Mouse (Mus musculus) intestine, embryonic 14.5 days (tissue): ENCODE results near the gene Cspg4. TPM values are rescaled to one million over a fixed set of nuclear protein-coding genes. Genes with fewer than 3 reads are reported as not detected.

Source experiments
- ATAC-seq: fragments of 200-750 bp; cut with Nextera tagmentation; replicated peaks from 2 replicates; pipeline ENCODE4 v1.8.0; 2017; ENCODE audit warnings: low read depth, moderate number of reproducible peaks, moderate TSS enrichment, moderate library complexity; ENCODE audit not compliant: low FRiP score, low TSS enrichment
- DNase-seq: peaks from one replicate; pipeline ENCODE4 v3.0.0-alpha.2; 2018; ENCODE audit warnings: low spot score
- H3K27ac ChIP-seq: fragments of 300-500 bp; sonication (generic); 2 replicates; pipeline ENCODE4 v1.5.1; 2014; ENCODE audit warnings: low read depth, mild to moderate bottlenecking, control low read depth
- H3K27me3 ChIP-seq: fragments of 300-500 bp; sonication (generic); replicated peaks from 2 replicates; pipeline ENCODE4 v1.6.1; 2014; ENCODE audit warnings: low read length, control low read depth; ENCODE audit not compliant: control insufficient read depth, insufficient read depth
- H3K36me3 ChIP-seq: fragments of 300-500 bp; sonication (generic); 2 replicates; pipeline ENCODE4 v1.6.1; 2014; ENCODE audit warnings: low read length, control low read depth; ENCODE audit not compliant: control insufficient read depth, insufficient read depth
- H3K4me1 ChIP-seq: fragments of 300-500 bp; sonication (generic); replicated peaks from 2 replicates; pipeline ENCODE4 v1.6.1; 2014; ENCODE audit warnings: low read length, control low read depth, mixed read lengths; ENCODE audit not compliant: control insufficient read depth, insufficient read depth
- H3K4me2 ChIP-seq: fragments of 300-500 bp; sonication (generic); 2 replicates; pipeline ENCODE4 v1.6.1; 2014; ENCODE audit warnings: low read length
- H3K4me3 ChIP-seq: fragments of 300-500 bp; sonication (generic); 2 replicates; pipeline ENCODE4 v1.5.1; 2014; ENCODE audit warnings: low read depth, low read length, control low read depth, mixed read lengths
- H3K9ac ChIP-seq: fragments of 300-500 bp; sonication (generic); 2 replicates; pipeline ENCODE4 v1.6.1; 2014; ENCODE audit warnings: mild to moderate bottlenecking, low read length
- H3K9me3 ChIP-seq: fragments of 300-500 bp; sonication (generic); 2 replicates; pipeline ENCODE4 v1.6.1; 2016; ENCODE audit warnings: low read length, control low read depth; ENCODE audit not compliant: control insufficient read depth
- WGBS: fragments of 180-500 bp; shearing (Covaris S2); extraction: QIAGEN DNeasy Blood & Tissue Kit; methylation state at CpG from one replicate; pipeline ENCODE4 v1.1.7; 2014; 5-methylcytosine and 5-hydroxymethylcytosine counted together
- polyA plus RNA-seq: library from polyadenylated mRNA; unstranded; fragments of >200 nt; fragmentation: Nextera tagmentation; extraction: Ambion mirVana; gene quantifications from 2 replicates; pipeline ENCODE4 v1.2.1, GENCODE M21; 2014

Gene Cspg4
- polyA plus RNA-seq, 1 experiment from 2014 or later, result 17.6 TPM

- H3K9me3 ChIP-seq, result no peaks in the 10 kb centered on the region
- H3K4me3 ChIP-seq, result 0 out of 2 replicates have a peak overlapping the region, but pooled peaks have one; percentile 6
- no peaks in the 10 kb centered on the region for H3K27me3 ChIP-seq
- peaks cover 4% of the 10 kb centered on the region; the same call in 1 of the 2 replicates for H3K36me3 ChIP-seq
- 26% methylated on average over 6 of the region's 6 CpGs for WGBS
- no peak overlapping the region for H3K9ac ChIP-seq
- DNase-seq, result peak; percentile 80
- peak overlapping the region; percentile 67 for H3K4me2 ChIP-seq
- peaks cover 89% of the 10 kb centered on the region for H3K4me1 ChIP-seq
- ATAC-seq, result peak; percentile 62; the same call in 1 of the 2 replicates
- peak overlapping the region; percentile 66 for H3K27ac ChIP-seq
These were observed 3.5 kb downstream of the Cspg4 start for GRCm38 (mm10) chr9:56868292-56868691.

GRCm38 (mm10) chr9:56869552-56869951, 4.7 kb downstream of the Cspg4 start:
- DNase-seq (no peak), ATAC-seq (no peak)
- H3K36me3 ChIP-seq, result peaks cover 4% of the 10 kb centered on the region; the same call in 1 of the 2 replicates
- peaks cover 83% of the 10 kb centered on the region for H3K4me1 ChIP-seq
- H3K9me3 ChIP-seq, result no peaks in the 10 kb centered on the region
- H3K27me3 ChIP-seq, result no peaks in the 10 kb centered on the region
- H3K4me2 ChIP-seq, result no peak overlapping the region
- WGBS, result 67% methylated on average over 13 of the region's 13 CpGs
- no peak overlapping the region for H3K27ac ChIP-seq
- no peak overlapping the region for H3K4me3 ChIP-seq
- no peak overlapping the region for H3K9ac ChIP-seq

GRCm38 (mm10) chr9:56870778-56871177, 5.9 kb downstream of the Cspg4 start:
- WGBS, result 48% methylated on average over 10 of the region's 10 CpGs
- H3K4me2 ChIP-seq, result peak overlapping the region; percentile 3; the same call in 1 of the 2 replicates
- peaks cover 78% of the 10 kb centered on the region for H3K4me1 ChIP-seq
- H3K36me3 ChIP-seq, result peaks cover 4% of the 10 kb centered on the region; the same call in 1 of the 2 replicates
- no peaks in the 10 kb centered on the region for H3K9me3 ChIP-seq
- peak overlapping the region; percentile 57 for H3K27ac ChIP-seq
- no peaks in the 10 kb centered on the region for H3K27me3 ChIP-seq
- DNase-seq (no peak), ATAC-seq (no peak)
- H3K4me3 ChIP-seq, result no peak overlapping the region
- H3K9ac ChIP-seq, result no peak overlapping the region

- Histone ChIP-seq H3K36me3 (peaks cover 4% of the 10 kb centered on the region; the same call in 1 of the 2 replicates), H3K4me2 (peak overlapping the region; percentile 3; the same call in 1 of the 2 replicates), H3K4me1 (peaks cover 78% of the 10 kb centered on the region), H3K9me3 (no peaks in the 10 kb centered on the region), H3K9ac (no peak overlapping the region), H3K4me3 (no peak overlapping the region), H3K27ac (peak overlapping the region; percentile 57), H3K27me3 (no peaks in the 10 kb centered on the region)
- 25% methylated on average over 5 of the region's 5 CpGs for WGBS
- peak; percentile 30; the same call in 1 of the 2 replicates for ATAC-seq
- no peak for DNase-seq
These were observed 6.4 kb downstream of the Cspg4 start for GRCm38 (mm10) chr9:56871191-56871590.

GRCm38 (mm10) chr9:56872105-56872903, 7.5 kb downstream of the Cspg4 start:
- DNase-seq, result no peak
- Histone ChIP-seq H3K4me3 (no peak overlapping the region), H3K27me3 (no peaks in the 10 kb centered on the region), H3K27ac (peak overlapping the region; percentile 5; the same call in 1 of the 2 replicates), H3K4me1 (peaks cover 77% of the 10 kb centered on the region), H3K36me3 (peaks cover 4% of the 10 kb centered on the region; the same call in 1 of the 2 replicates), H3K9me3 (no peaks in the 10 kb centered on the region), H3K4me2 (no peak overlapping the region), H3K9ac (no peak overlapping the region)
- 83% methylated on average over 5 of the region's 5 CpGs for WGBS
- no peak for ATAC-seq

DNA sequence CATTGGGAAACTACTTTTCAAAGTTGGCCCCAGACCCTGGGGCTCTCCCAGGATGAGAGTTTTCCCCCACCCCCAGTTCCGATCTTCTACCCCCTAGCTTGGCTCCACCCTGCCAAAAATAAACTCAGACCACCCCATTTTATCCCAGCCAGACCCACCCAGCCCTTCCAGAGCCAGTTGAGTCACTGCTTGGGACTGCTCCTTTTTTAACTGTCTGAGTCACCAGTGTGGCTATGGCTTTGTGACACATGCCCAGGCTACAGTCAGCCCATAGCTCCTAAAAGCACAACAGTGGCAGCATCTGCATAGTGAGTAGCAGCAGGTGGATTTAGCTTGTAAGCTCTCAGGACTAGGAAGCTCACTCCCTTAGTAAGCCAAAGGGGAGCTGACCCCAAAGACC, 8.3 kb downstream of the Cspg4 start:
- DNase-seq (no peak), ATAC-seq (no peak)
- H3K9me3 ChIP-seq, result no peaks in the 10 kb centered on the region
- H3K4me3 ChIP-seq, result no peak overlapping the region
- H3K27ac ChIP-seq, result peak overlapping the region; percentile 71; the same call in 1 of the 2 replicates
- H3K27me3 ChIP-seq, result no peaks in the 10 kb centered on the region
- no peak overlapping the region for H3K4me2 ChIP-seq
- peaks cover 70% of the 10 kb centered on the region for H3K4me1 ChIP-seq
- H3K36me3 ChIP-seq, result peaks cover 4% of the 10 kb centered on the region; the same call in 1 of the 2 replicates
- WGBS, result 72% methylated on average over 1 of the region's 1 CpGs
- no peak overlapping the region for H3K9ac ChIP-seq

DNA sequence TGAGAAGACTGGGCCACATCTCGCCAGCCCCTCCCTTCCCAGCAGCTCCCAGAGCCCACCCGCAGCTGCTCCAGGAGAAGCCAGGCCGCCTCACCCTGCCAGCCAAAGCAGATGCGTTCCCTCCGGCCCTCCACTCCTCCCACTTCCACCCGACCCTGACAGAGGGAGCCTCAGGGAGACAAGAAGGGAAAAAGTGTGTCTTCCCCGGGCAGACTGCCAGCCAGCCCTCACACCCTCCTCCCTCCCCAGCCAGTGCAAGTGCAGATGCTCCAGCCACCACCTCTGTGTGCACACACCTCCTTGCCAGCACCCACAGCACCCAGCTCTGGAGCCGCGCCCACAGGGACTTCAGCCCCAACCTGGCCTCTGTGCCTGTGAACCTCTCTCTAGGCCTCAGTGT, 12.0 kb downstream of the Cspg4 start:
- peak overlapping the region; percentile 48 for H3K27ac ChIP-seq
- peak; percentile 41 for ATAC-seq
- H3K9ac ChIP-seq, result no peak overlapping the region
- H3K4me1 ChIP-seq, result peaks cover 53% of the 10 kb centered on the region
- no peaks in the 10 kb centered on the region for H3K9me3 ChIP-seq
- 23% methylated on average over 9 of the region's 9 CpGs for WGBS
- H3K4me2 ChIP-seq, result no peak overlapping the region
- H3K27me3 ChIP-seq, result no peaks in the 10 kb centered on the region
- H3K4me3 ChIP-seq, result no peak overlapping the region
- no peak for DNase-seq
- no peaks in the 10 kb centered on the region for H3K36me3 ChIP-seq

GRCm38 (mm10) chr9:56877284-56877683, 12.5 kb downstream of the Cspg4 start:
- H3K36me3 ChIP-seq, result no peaks in the 10 kb centered on the region
- DNase-seq (no peak), ATAC-seq (no peak)
- peaks cover 56% of the 10 kb centered on the region for H3K4me1 ChIP-seq
- H3K4me2 ChIP-seq, result no peak overlapping the region
- WGBS, result 65% methylated on average over 5 of the region's 5 CpGs
- H3K9ac ChIP-seq, result no peak overlapping the region
- H3K27ac ChIP-seq, result peak overlapping the region; percentile 48
- no peaks in the 10 kb centered on the region for H3K27me3 ChIP-seq
- no peaks in the 10 kb centered on the region for H3K9me3 ChIP-seq
- H3K4me3 ChIP-seq, result no peak overlapping the region
